Mouse (Mus musculus) erythroblast, embryonic 14.5 days (primary cell): ENCODE measurements around the gene Pam16.

Experiments
- GATA1 ChIP-seq: IDR thresholded peaks from 2 replicates; pipeline ENCODE4 v1.6.1; 2012; ENCODE audit warnings: low read length, inconsistent platforms, mixed read lengths
- TAL1 ChIP-seq: IDR thresholded peaks from 3 replicates; pipeline ENCODE4 v1.6.1; 2012; ENCODE audit warnings: low read length, inconsistent platforms, mixed read lengths

DNA sequence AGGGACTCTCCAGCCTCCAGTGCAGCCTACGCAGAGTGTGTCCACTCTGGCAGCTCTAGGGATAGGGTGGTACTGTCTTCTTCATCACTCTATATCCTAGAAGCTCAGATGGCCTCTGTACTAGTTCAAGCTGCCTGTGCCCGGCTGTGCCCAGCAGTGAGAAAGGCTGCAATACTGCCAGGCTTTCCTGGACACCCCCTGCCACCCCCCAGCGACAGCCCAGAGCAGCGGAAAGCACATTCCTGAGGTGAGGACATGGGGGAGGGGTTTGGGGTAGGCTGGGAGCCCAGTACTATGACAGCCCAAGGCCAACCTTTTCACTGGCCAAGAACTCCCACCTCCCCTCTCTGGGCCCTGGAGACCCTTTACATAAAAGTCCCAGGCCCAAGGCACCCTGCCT is 11.0 kb upstream of the Pam16 start:
- TF ChIP-seq TAL1 (no peak), GATA1 (no peak)
